10 mouse cellular contexts compared by ENCODE assay signal in genomic region chr6:99452638-99453185, GRCm38 (mm10).
DNase-seq lines count a peak whose midpoint lies in the region; ATAC-seq and TF ChIP-seq lines count a peak whose summit lies in the region.
"Had no signal": no experiment of that assay in that cellular context is flagged by ENCODE, and none has a peak within 500 bp of the region (broad histone marks: within the 10 kb centered on the region; RNA-seq: fewer than 3 reads in every experiment).

No protein-coding gene starts in this region.

- no peak overlapping the region for H3K27ac ChIP-seq in bone marrow macrophage, adult 2 months (ENCODE audit: insufficient read depth, low read depth, low read length)
- H3K27ac ChIP-seq in embryonic facial prominence, embryonic 10.5 days (replicated peaks) = no peak overlapping the region
- no peak overlapping the region for H3K27ac ChIP-seq in hindbrain, embryonic 11.5 days (ENCODE audit: low read depth, low read length)
- H3K27ac ChIP-seq: limb, embryonic 12.5 days had no signal

- H3K4me2 ChIP-seq in hindbrain, embryonic 11.5 days (replicated peaks; ENCODE audit: low read depth, low read length) = no peak overlapping the region
- H3K4me2 ChIP-seq: limb, embryonic 12.5 days had no signal

- no peaks in the 10 kb centered on the region for H3K9me3 ChIP-seq in embryonic facial prominence, embryonic 10.5 days
- H3K9me3 ChIP-seq in hindbrain, embryonic 11.5 days (ENCODE audit: control insufficient read depth, low read length) = no peaks in the 10 kb centered on the region
- H3K9me3 ChIP-seq: limb, embryonic 12.5 days had no signal

- H3K36me3 ChIP-seq in embryonic facial prominence, embryonic 10.5 days (replicated peaks) = peaks cover 21% of the 10 kb centered on the region
- no peaks in the 10 kb centered on the region for H3K36me3 ChIP-seq in hindbrain, embryonic 11.5 days (ENCODE audit: control insufficient read depth, insufficient read depth, low read length)

- no peak for TF ChIP-seq POLR2A in bone marrow macrophage, adult 2 months (IDR thresholded peaks at IDR 0.05; ENCODE audit: borderline replicate concordance, low read depth, low read length)

- no peaks in the 10 kb centered on the region for H3K27me3 ChIP-seq in embryonic facial prominence, embryonic 10.5 days (replicated peaks; ENCODE audit: low read depth, poor library complexity, severe bottlenecking)
- no peaks in the 10 kb centered on the region for H3K27me3 ChIP-seq in hindbrain, embryonic 11.5 days (ENCODE audit: control insufficient read depth, insufficient read depth, low read length)
- H3K27me3 ChIP-seq: limb, embryonic 12.5 days had no signal

- peak; percentile 35 for TF ChIP-seq CTCF in bone marrow macrophage, adult 2 months (IDR thresholded peaks at IDR 0.05; ENCODE audit: low read depth, low read length)

- no peak overlapping the region for H3K9ac ChIP-seq in hindbrain, embryonic 11.5 days (ENCODE audit: low read depth, low read length)
- H3K9ac ChIP-seq: limb, embryonic 12.5 days had no signal

- DNase-seq in spleen, adult 18-20 months = peak; percentile 22 to 37
- no peak for DNase-seq in spleen, adult 12 weeks (ENCODE audit: low spot score)
- DNase-seq in lung, postnatal 14 days = peak; percentile 33
- peak; percentile 60 for DNase-seq in thymus, postnatal 4 days
- no peak for DNase-seq in urinary bladder, adult 18-20 months (ENCODE audit: low spot score in 2 of 2)
- DNase-seq in embryonic facial prominence, embryonic 10.5 days (ENCODE audit: low spot score) = no peak
- DNase-seq in hindbrain, embryonic 11.5 days (ENCODE audit: low spot score) = no peak
- DNase-seq: cerebellum, adult 8-10 months had no signal

- H3K4me3 ChIP-seq in bone marrow macrophage, adult 2 months (ENCODE audit: insufficient read depth, low read length) = no peak overlapping the region
- no peak overlapping the region for H3K4me3 ChIP-seq in embryonic facial prominence, embryonic 10.5 days
- H3K4me3 ChIP-seq in hindbrain, embryonic 11.5 days (ENCODE audit: low read depth, low read length) = no peak overlapping the region
- H3K4me3 ChIP-seq: limb, embryonic 12.5 days had no signal

- ATAC-seq in hindbrain, embryonic 11.5 days (ENCODE audit: low FRiP score) = no peak

- 67% methylated on average over 2 of the region's 2 CpGs for WGBS in embryonic facial prominence, embryonic 10.5 days
- 60% methylated on average over 2 of the region's 2 CpGs for WGBS in hindbrain, embryonic 11.5 days

- peaks cover 8% of the 10 kb centered on the region for H3K4me1 ChIP-seq in bone marrow macrophage, adult 2 months (ENCODE audit: control insufficient read depth, insufficient read depth, low read length)
- H3K4me1 ChIP-seq in embryonic facial prominence, embryonic 10.5 days = peaks cover 36% of the 10 kb centered on the region
- 0 out of 2 replicates have a peak, but pooled peaks cover 2% of the 10 kb centered on the region for H3K4me1 ChIP-seq in hindbrain, embryonic 11.5 days (replicated peaks; ENCODE audit: control insufficient read depth, insufficient read depth, low read length)

Comparison
In these comparisons a context has a peak if more than half of its experiments do, and no peak if none do; other contexts are left out.
1. DNase-seq: peak in spleen, adult 18-20 months (2 of 2), lung, postnatal 14 days (single experiment) and thymus, postnatal 4 days (single experiment); none in spleen, adult 12 weeks (single experiment), urinary bladder, adult 18-20 months (0 of 2), embryonic facial prominence, embryonic 10.5 days (single experiment) and hindbrain, embryonic 11.5 days (single experiment).